Mouse (Mus musculus) heart, postnatal 0 days (tissue): ENCODE results near the gene Stra6.

Source experiments
- CTCF ChIP-seq: IDR thresholded peaks from 2 replicates; pipeline ENCODE4 v1.5.1; 2016; ENCODE audit warnings: antibody characterized with exemption, control low read depth, low read depth
- EP300 ChIP-seq: IDR thresholded peaks from 2 replicates; pipeline ENCODE4 v1.6.1; 2016; ENCODE audit warnings: antibody characterized with exemption, low read depth

DNA sequence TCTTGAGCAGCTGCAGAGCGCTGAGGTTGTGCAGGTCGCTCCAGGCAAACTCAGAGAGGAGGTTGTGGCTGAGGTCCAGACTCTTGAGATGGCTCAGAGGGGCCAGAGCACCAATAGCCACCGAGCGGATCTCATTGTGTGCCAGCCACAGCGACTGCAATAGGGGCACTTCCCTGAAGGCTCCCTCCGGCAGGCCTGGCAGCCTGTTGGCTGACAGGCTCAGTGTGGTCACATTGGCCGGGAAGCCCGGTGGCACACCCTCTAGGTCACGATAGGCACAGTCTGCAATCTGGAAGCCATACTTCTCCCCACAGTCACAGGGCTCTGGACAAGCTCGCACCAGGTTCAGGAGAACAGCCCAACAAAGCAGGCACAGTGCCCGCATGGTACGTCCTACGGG, 94.2 kb downstream of the Stra6 start:
- TF ChIP-seq CTCF (no peak), EP300 (no peak)
